Mouse (Mus musculus): ENCODE results near the gene Sec14l1.
A peak's percentile ranks its signal among the peaks of the same experiment; 100 is the strongest.

Sec14l1 gene

DNA sequence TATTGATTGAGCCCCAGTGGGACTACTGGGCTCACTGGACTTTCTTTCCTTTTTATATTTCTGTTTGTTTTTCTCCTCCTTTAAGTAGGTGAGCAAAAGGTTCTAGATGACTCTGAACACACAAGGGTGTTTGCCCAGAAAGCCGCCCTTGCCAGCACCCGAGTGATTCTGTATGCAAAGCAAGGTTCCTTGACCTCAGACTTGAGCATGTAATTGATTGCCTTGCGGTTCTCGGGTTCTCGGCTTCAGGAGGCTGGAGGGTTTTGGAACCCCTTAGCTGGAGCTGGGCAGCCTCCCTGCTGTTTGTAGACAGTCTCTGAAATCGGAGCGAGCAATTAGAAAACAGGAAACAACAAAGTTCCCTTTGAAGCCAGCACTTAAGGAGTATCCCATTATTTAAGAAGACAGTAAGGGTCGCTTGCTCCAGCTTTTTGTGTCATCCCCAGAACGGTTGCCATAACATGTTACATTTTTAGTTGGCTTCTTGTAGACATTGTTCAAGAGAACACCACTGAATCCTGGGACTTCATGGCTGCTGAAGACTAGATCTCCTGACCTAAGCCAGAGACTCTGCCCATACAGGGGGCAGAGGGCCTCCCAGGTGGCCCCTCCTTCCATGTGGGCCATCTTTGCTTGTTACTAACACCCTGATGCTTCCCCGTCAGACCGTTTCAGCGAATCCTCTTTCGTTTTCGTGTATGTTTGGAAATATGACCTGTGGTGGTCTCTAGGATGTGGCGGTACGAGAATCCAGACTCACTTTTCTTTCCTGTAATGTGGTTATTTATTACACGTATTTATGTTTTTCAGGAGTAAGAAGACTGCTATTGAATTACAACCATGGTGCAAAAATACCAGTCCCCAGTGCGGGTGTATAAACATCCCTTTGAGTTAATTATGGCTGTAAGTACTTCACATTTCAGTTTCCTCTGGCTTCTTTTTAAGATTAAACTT, 1.7 kb downstream of the Sec14l1 start:
- no peak for TF ChIP-seq CTCF (conservative IDR thresholded peaks at IDR 0.05; ENCODE audit: low read length)
- no peak for TF ChIP-seq NANOG (IDR thresholded peaks at IDR 0.05; ENCODE audit: borderline replicate concordance, low read length)
- no peak for TF ChIP-seq POU5F1 (IDR thresholded peaks at IDR 0.05; ENCODE audit: borderline replicate concordance, low read length)
- Histone ChIP-seq H3K4me3 (replicated peaks; ENCODE audit: low read length) (peak overlapping the region; percentile 95), H3K9me3 (ENCODE audit: low read length) (no peaks in the 10 kb centered on the region), H3K36me3 (ENCODE audit: insufficient read depth, low read length) (peaks cover 48% of the 10 kb centered on the region), H3K4me1 (replicated peaks; ENCODE audit: low read depth, low read length) (peaks cover 86% of the 10 kb centered on the region), H3K27me3 (ENCODE audit: insufficient read depth, low read length) (no peaks in the 10 kb centered on the region; the same call in 1 of the 2 replicates)

DNA sequence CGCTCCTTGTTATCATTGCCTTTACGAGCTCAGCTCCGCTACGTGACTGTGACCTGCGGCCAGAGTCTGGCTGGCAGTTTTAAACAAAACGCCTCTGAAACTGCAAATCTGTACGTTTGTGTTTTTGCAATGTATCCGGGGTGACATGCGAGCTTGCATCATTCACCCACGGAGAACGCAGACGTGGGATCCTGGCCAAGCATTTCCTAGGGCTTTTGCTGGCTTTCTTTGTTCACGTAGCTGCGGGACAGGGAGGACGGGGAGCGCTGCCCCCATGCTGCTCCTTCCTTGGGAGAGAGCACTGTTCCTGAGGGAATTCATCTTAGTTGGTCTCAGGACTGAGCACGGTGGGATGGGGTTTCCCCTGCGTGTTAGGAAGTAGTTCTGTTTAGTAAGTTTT, 2.4 kb downstream of the Sec14l1 start:
- TF ChIP-seq POU5F1 (IDR thresholded peaks at IDR 0.05; ENCODE audit: borderline replicate concordance, low read length): no peak
- TF ChIP-seq NANOG (IDR thresholded peaks at IDR 0.05; ENCODE audit: borderline replicate concordance, low read length): no peak
- no peak for TF ChIP-seq CTCF (conservative IDR thresholded peaks at IDR 0.05; ENCODE audit: low read length)
- Histone ChIP-seq H3K9me3 (ENCODE audit: low read length) (no peaks in the 10 kb centered on the region), H3K36me3 (ENCODE audit: insufficient read depth, low read length) (peaks cover 52% of the 10 kb centered on the region)

DNA sequence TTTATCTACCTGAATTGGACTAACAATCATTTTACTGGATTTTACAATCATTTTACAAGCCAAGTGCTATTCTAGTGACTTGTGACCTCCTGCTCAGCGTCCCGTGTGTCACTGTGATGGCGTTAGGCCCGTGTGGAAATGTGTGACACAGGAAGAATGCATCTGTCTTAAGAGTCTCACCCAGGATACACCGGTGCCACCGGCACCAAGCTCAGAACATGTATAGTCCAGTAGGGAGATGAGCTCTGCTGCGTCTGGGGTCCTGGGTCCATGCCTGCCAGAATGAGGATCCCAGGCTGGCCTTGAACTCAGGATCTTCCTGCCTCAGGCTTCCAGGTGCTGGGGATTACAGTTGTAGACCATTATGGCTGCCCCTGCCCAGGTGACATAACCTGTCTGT, 2.8 kb downstream of the Sec14l1 start:
- no peaks in the 10 kb centered on the region for H3K9me3 ChIP-seq (ENCODE audit: low read length)
- H3K4me1 ChIP-seq (replicated peaks; ENCODE audit: low read depth, low read length): peaks cover 85% of the 10 kb centered on the region
- no peaks in the 10 kb centered on the region; the same call in 1 of the 2 replicates for H3K27me3 ChIP-seq (ENCODE audit: insufficient read depth, low read length)
- peaks cover 57% of the 10 kb centered on the region for H3K36me3 ChIP-seq (ENCODE audit: insufficient read depth, low read length)
- H3K4me3 ChIP-seq (replicated peaks; ENCODE audit: low read length): no peak overlapping the region
- TF ChIP-seq CTCF (conservative IDR thresholded peaks at IDR 0.05; ENCODE audit: low read length) (no peak), NANOG (IDR thresholded peaks at IDR 0.05; ENCODE audit: borderline replicate concordance, low read length) (no peak), POU5F1 (IDR thresholded peaks at IDR 0.05; ENCODE audit: borderline replicate concordance, low read length) (no peak)

More for the DNA sequence above, 2.4 kb downstream of the Sec14l1 start:
- H3K4me3 ChIP-seq (replicated peaks; ENCODE audit: low read length): no peak overlapping the region
- H3K27me3 ChIP-seq (ENCODE audit: insufficient read depth, low read length): no peaks in the 10 kb centered on the region; the same call in 1 of the 2 replicates
- peaks cover 85% of the 10 kb centered on the region for H3K4me1 ChIP-seq (replicated peaks; ENCODE audit: low read depth, low read length)

DNA sequence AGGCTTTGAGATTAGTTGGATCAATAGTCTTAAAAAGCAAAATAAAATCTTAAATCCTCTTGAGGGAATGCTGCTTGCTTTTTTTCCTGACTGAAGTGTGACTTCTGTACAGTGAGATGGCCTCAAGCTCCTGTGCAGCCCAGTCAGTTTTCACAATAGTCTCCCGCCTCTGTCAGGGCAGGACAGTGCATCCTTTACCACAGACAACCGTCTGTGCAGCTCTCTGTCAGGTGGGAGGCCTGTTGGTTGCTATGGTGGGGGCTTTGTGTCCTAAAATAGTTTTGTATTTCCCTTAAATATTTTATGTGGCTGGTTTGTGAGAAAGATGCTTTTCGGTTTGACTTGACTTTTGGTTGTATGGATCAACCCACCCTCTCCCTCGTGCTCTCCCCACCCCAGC, 3.3 kb downstream of the Sec14l1 start:
- Histone ChIP-seq H3K27me3 (ENCODE audit: insufficient read depth, low read length) (no peaks in the 10 kb centered on the region; the same call in 1 of the 2 replicates), H3K9me3 (ENCODE audit: low read length) (no peaks in the 10 kb centered on the region), H3K4me1 (replicated peaks; ENCODE audit: low read depth, low read length) (peaks cover 85% of the 10 kb centered on the region), H3K36me3 (ENCODE audit: insufficient read depth, low read length) (peaks cover 59% of the 10 kb centered on the region), H3K4me3 (replicated peaks; ENCODE audit: low read length) (no peak overlapping the region)
- TF ChIP-seq POU5F1 (IDR thresholded peaks at IDR 0.05; ENCODE audit: borderline replicate concordance, low read length): no peak
- TF ChIP-seq NANOG (IDR thresholded peaks at IDR 0.05; ENCODE audit: borderline replicate concordance, low read length): no peak
- TF ChIP-seq CTCF (conservative IDR thresholded peaks at IDR 0.05; ENCODE audit: low read length): no peak

DNA sequence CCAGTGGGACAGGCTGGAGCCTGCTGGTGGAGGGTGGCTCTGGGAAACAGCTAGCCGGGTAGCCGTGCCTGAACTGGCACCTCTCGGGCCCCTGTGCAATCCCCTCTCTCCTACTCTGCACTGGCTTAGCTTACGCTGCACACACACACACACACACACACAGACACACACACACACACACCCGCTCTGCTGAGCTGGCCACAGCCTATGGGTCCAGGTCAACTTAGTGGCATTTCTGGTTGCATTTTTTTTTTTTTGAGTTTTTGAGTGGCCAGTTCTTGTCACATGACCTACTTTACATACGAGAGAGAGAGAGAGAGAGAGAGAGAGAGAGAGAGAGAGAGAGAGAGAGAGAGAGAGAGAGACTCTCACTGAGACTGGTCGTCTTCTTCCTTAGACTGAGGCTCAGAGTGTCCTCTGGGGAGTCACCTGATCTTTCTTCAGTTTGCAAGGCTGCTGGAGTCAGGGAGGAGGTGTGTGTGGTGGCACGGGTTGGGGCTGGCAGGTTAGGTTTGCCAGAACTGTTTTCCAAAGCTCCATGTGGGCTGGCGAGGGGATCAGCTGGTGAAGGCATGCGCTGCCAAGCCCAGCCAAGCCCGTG, 3.9 kb downstream of the Sec14l1 start:
- no peak overlapping the region for H3K4me3 ChIP-seq (replicated peaks; ENCODE audit: low read length)
- no peak for TF ChIP-seq POU5F1 (IDR thresholded peaks at IDR 0.05; ENCODE audit: borderline replicate concordance, low read length)
- no peak for TF ChIP-seq CTCF (conservative IDR thresholded peaks at IDR 0.05; ENCODE audit: low read length)
- TF ChIP-seq NANOG (IDR thresholded peaks at IDR 0.05; ENCODE audit: borderline replicate concordance, low read length): no peak
- H3K4me1 ChIP-seq (replicated peaks; ENCODE audit: low read depth, low read length): peaks cover 86% of the 10 kb centered on the region
- H3K27me3 ChIP-seq (ENCODE audit: insufficient read depth, low read length): no peaks in the 10 kb centered on the region; the same call in 1 of the 2 replicates
- H3K36me3 ChIP-seq (ENCODE audit: insufficient read depth, low read length): peaks cover 61% of the 10 kb centered on the region
- no peaks in the 10 kb centered on the region for H3K9me3 ChIP-seq (ENCODE audit: low read length)

DNA sequence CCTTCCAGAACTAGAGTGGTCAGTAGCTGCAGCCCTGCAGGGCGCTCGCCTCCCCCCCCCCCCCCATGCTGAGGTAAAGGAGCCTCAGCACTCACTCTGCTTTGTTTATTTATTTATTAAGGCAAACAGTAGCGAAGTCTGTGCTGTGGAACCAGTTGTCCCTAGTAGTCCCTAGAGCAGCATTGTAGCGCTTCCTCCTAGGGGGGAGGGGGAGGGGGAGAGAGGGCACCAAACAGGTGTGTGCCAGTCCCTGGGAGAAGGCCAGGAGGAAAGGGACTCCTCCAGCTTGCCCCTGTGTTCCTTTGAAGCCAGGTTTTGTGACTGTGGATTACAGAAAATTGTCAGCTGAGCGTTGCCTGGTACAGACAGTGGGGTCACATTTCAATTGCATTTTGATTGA, 4.8 kb downstream of the Sec14l1 start:
- Histone ChIP-seq H3K4me1 (replicated peaks; ENCODE audit: low read depth, low read length) (peaks cover 88% of the 10 kb centered on the region), H3K9me3 (ENCODE audit: low read length) (no peaks in the 10 kb centered on the region), H3K4me3 (replicated peaks; ENCODE audit: low read length) (no peak overlapping the region), H3K27me3 (ENCODE audit: insufficient read depth, low read length) (no peaks in the 10 kb centered on the region; the same call in 1 of the 2 replicates), H3K36me3 (ENCODE audit: insufficient read depth, low read length) (peaks cover 65% of the 10 kb centered on the region)
- TF ChIP-seq CTCF (conservative IDR thresholded peaks at IDR 0.05; ENCODE audit: low read length) (no peak), NANOG (IDR thresholded peaks at IDR 0.05; ENCODE audit: borderline replicate concordance, low read length) (no peak), POU5F1 (IDR thresholded peaks at IDR 0.05; ENCODE audit: borderline replicate concordance, low read length) (no peak)

DNA sequence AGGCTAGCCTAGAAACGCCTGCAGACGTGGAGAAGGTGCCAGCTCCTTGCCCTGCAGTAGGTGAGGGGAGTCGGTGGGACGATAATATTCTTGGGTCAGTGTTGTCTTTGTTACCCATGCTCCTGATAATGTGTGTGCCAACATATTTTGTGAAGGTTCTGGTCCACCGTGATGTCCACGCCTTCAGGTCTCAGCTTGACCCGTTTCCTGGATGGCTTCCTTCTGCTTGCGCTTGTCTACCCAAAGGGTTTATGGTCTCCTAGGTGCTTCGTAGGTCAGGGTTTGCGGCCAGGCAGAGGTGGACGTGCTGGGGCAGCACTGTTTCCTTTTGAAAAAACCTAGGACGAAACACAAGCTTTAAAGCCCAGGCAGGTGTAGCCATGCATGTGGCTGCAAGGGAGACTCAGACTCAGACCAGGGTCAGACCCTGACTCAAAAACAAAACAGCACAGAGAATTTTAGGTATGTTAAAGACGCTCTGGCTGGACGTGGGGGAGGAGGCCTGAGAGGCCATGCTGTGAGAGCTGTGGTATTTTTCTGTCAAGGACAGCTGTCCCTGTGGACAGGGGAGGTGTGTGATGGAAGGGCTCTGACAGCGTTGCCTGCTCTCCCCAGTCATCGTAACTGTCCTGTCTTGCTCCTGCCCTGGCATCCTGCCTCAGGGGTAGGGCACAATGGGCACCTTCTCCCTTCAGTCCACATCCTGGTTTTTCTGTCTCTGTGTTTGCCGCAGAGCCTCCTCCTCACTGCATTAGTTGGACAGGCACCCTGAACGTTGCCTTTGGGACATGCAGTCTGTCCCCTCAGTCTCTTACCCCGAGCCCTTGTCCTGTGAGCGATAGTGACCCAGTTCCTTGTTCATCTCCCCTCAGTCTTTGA, 5.6 kb downstream of the Sec14l1 start:
- TF ChIP-seq POU5F1 (IDR thresholded peaks at IDR 0.05; ENCODE audit: borderline replicate concordance, low read length) (no peak), NANOG (IDR thresholded peaks at IDR 0.05; ENCODE audit: borderline replicate concordance, low read length) (no peak), CTCF (conservative IDR thresholded peaks at IDR 0.05; ENCODE audit: low read length) (no peak)
- no peaks in the 10 kb centered on the region; the same call in 1 of the 2 replicates for H3K27me3 ChIP-seq (ENCODE audit: insufficient read depth, low read length)
- H3K4me1 ChIP-seq (replicated peaks; ENCODE audit: low read depth, low read length): peaks cover 91% of the 10 kb centered on the region
- no peaks in the 10 kb centered on the region for H3K9me3 ChIP-seq (ENCODE audit: low read length)
- H3K36me3 ChIP-seq (ENCODE audit: insufficient read depth, low read length): peaks cover 69% of the 10 kb centered on the region
- peak overlapping the region; percentile 51 for H3K4me3 ChIP-seq (replicated peaks; ENCODE audit: low read length)
